In genomic region chr9:103365290-103366247, GRCm38 (mm10) we compare ENCODE assay signal across 8 mouse cellular contexts. TPM values are rescaled to one million over a fixed set of nuclear protein-coding genes. Genes with fewer than 3 reads are reported as not detected.
DNase-seq lines count a peak whose midpoint lies in the region; ATAC-seq and TF ChIP-seq lines count a peak whose summit lies in the region.

Cdv3 (minus strand) TSS chr9:103365840.

- peak; percentile 98 for ATAC-seq in cerebellum, adult (ENCODE audit: insufficient number of reproducible peaks, low FRiP score, low TSS enrichment)
- ATAC-seq in forebrain, embryonic 13.5 days, result peak; percentile 99
- ATAC-seq in liver, postnatal 0 days, result peak; percentile 96
- ATAC-seq in neural tube, embryonic 14.5 days (ENCODE audit: low read depth), result peak; percentile 97

- intact Hi-C loops in heart, postnatal 10 days (cut with DNase I), result no loop called here

- H3K9me3 ChIP-seq in ES-Bruce4 (replicated peaks; ENCODE audit: control insufficient read depth, insufficient read depth, low read length, poor library complexity, severe bottlenecking), result no peaks in the 10 kb centered on the region
- H3K9me3 ChIP-seq in forebrain, embryonic 13.5 days (replicated peaks), result no peaks in the 10 kb centered on the region
- no peaks in the 10 kb centered on the region for H3K9me3 ChIP-seq in liver, postnatal 0 days (ENCODE audit: low read length)
- H3K9me3 ChIP-seq in neural tube, embryonic 14.5 days (ENCODE audit: control insufficient read depth, low read length), result no peaks in the 10 kb centered on the region

- no peak for TF ChIP-seq EP300 in ES-Bruce4 (IDR thresholded peaks at IDR 0.05; ENCODE audit: insufficient read depth, low read depth, low read length)
- peak; percentile 31; the same call in 1 of the 2 replicates for TF ChIP-seq EP300 in liver, postnatal 0 days (IDR thresholded peaks at IDR 0.05; ENCODE audit: low read depth)

- no peak for TF ChIP-seq CTCF in ES-Bruce4 (IDR thresholded peaks at IDR 0.05; ENCODE audit: low read depth, low read length)
- TF ChIP-seq CTCF in liver, postnatal 0 days (IDR thresholded peaks at IDR 0.05; ENCODE audit: low read depth), result 0 out of 2 replicates have a peak, but pooled peaks have one; percentile 18

- TF ChIP-seq POLR2A in ES-Bruce4 (IDR thresholded peaks at IDR 0.05; ENCODE audit: insufficient read depth, low read length), result peak; percentile 87

- H3K4me3 ChIP-seq in ES-Bruce4 (ENCODE audit: low read depth, low read length), result peak within 1 kb of the TSS; percentile 100
- peak within 1 kb of the TSS; percentile 90 for H3K4me3 ChIP-seq in forebrain, embryonic 13.5 days
- H3K4me3 ChIP-seq in liver, postnatal 0 days (ENCODE audit: low read depth, low read length), result peak within 1 kb of the TSS; percentile 92
- H3K4me3 ChIP-seq in neural tube, embryonic 14.5 days (ENCODE audit: low read depth, low read length), result peak within 1 kb of the TSS; percentile 92

- WGBS in forebrain, embryonic 13.5 days, result under 1% methylated on average over 78 of the region's 95 CpGs
- WGBS in large intestine, adult 2 months, result 2% methylated on average over 90 of the region's 95 CpGs
- 3% methylated on average over 64 of the region's 95 CpGs for WGBS in liver, postnatal 0 days (ENCODE audit: insufficient replicate concordance)
- under 1% methylated on average over 88 of the region's 95 CpGs for WGBS in neural tube, embryonic 14.5 days

- peak; percentile 99 to 100 for DNase-seq in heart, postnatal 10 days
- peak; percentile 99 for DNase-seq in large intestine, adult 2 months (ENCODE audit: low read depth, low spot score)
- peak; percentile 99 for DNase-seq in liver, postnatal 0 days
- DNase-seq in testis, postnatal 10 days (ENCODE audit: low spot score), result peak; percentile 98

- H3K27me3 ChIP-seq in ES-Bruce4 (ENCODE audit: control insufficient read depth, insufficient read depth, low read length, poor library complexity, severe bottlenecking), result no peaks in the 10 kb centered on the region
- no peaks in the 10 kb centered on the region for H3K27me3 ChIP-seq in forebrain, embryonic 13.5 days
- no peaks in the 10 kb centered on the region for H3K27me3 ChIP-seq in liver, postnatal 0 days (ENCODE audit: insufficient read depth, low read length)
- no peaks in the 10 kb centered on the region for H3K27me3 ChIP-seq in neural tube, embryonic 14.5 days (ENCODE audit: control insufficient read depth, insufficient read depth, low read length)

- peak within 1 kb of the TSS; percentile 98 for H3K9ac ChIP-seq in ES-Bruce4 (ENCODE audit: low read depth, poor library complexity, severe bottlenecking)
- peak within 1 kb of the TSS; percentile 95 for H3K9ac ChIP-seq in forebrain, embryonic 13.5 days
- peak within 1 kb of the TSS; percentile 98 for H3K9ac ChIP-seq in liver, postnatal 0 days (replicated peaks)
- peak within 1 kb of the TSS; percentile 85 for H3K9ac ChIP-seq in neural tube, embryonic 14.5 days (replicated peaks; ENCODE audit: low read depth, low read length)

- peak within 1 kb of the TSS; percentile 90 for H3K4me2 ChIP-seq in forebrain, embryonic 13.5 days
- H3K4me2 ChIP-seq in liver, postnatal 0 days (ENCODE audit: low read depth, low read length), result peak within 1 kb of the TSS; percentile 84
- peak within 1 kb of the TSS; percentile 71 for H3K4me2 ChIP-seq in neural tube, embryonic 14.5 days (ENCODE audit: low read depth, low read length)

- peaks cover 27% of the 10 kb centered on the region for H3K36me3 ChIP-seq in ES-Bruce4 (ENCODE audit: control insufficient read depth, insufficient read depth, low read length, poor library complexity, severe bottlenecking)
- peaks cover 3% of the 10 kb centered on the region for H3K36me3 ChIP-seq in forebrain, embryonic 13.5 days (ENCODE audit: poor library complexity, severe bottlenecking)
- H3K36me3 ChIP-seq in liver, postnatal 0 days (replicated peaks; ENCODE audit: insufficient read depth, low read length), result peaks cover 16% of the 10 kb centered on the region
- H3K36me3 ChIP-seq in neural tube, embryonic 14.5 days (ENCODE audit: control insufficient read depth, insufficient read depth, low read length), result no peaks in the 10 kb centered on the region; the same call in 1 of the 2 replicates

- H3K27ac ChIP-seq in ES-Bruce4 (ENCODE audit: insufficient read depth, low read length), result peak within 1 kb of the TSS; percentile 70
- H3K27ac ChIP-seq in forebrain, embryonic 13.5 days, result peak within 1 kb of the TSS; percentile 96
- H3K27ac ChIP-seq in liver, postnatal 0 days (ENCODE audit: low read depth), result peak within 1 kb of the TSS; percentile 100
- peak within 1 kb of the TSS; percentile 96 for H3K27ac ChIP-seq in neural tube, embryonic 14.5 days (ENCODE audit: low read depth, low read length)

- H3K4me1 ChIP-seq in ES-Bruce4 (ENCODE audit: control insufficient read depth, insufficient read depth, low read length), result no peaks in the 10 kb centered on the region
- peaks cover 35% of the 10 kb centered on the region for H3K4me1 ChIP-seq in forebrain, embryonic 13.5 days
- peaks cover 25% of the 10 kb centered on the region for H3K4me1 ChIP-seq in liver, postnatal 0 days (ENCODE audit: insufficient read depth)
- peaks cover 18% of the 10 kb centered on the region for H3K4me1 ChIP-seq in neural tube, embryonic 14.5 days (ENCODE audit: control insufficient read depth, insufficient read depth, low read length)

RNA-seq across cellular contexts. Expression of gene Cdv3, which starts in this region (rescaled TPM):
- polyA plus RNA-seq in ES-Bruce4 (2011; ENCODE audit: insufficient read depth, insufficient read length, low read depth, missing spikeins), result 348 and 354 TPM in 2 replicates
- polyA plus RNA-seq in forebrain, embryonic 13.5 days (2015; fragmentation: Nextera tagmentation; extraction: Ambion mirVana), result 93.9 and 125 TPM in 2 replicates
- 100 to 1,000 TPM; 111 to 137 TPM for total RNA-seq in heart, postnatal 10 days (2021)
- 28.7 and 33.4 TPM in 2 replicates for polyA plus RNA-seq in large intestine, adult 2 months (2012; rRNA removed)
- 34.6 and 36.6 TPM in 2 replicates for polyA plus RNA-seq in liver, postnatal 0 days (2015; fragmentation: Nextera tagmentation; extraction: Ambion mirVana)
- polyA plus RNA-seq in neural tube, embryonic 14.5 days (2014; fragmentation: Nextera tagmentation; extraction: Ambion mirVana), result 53.1 and 71.5 TPM in 2 replicates

Comparison
In these comparisons a context has a peak if more than half of its experiments do, and no peak if none do; other contexts are left out.
1. Peak in every context shown above with its lines: DNase-seq, ATAC-seq, H3K4me3 ChIP-seq and H3K27ac ChIP-seq.